Mouse (Mus musculus) A20 (cell line): ENCODE measurements around the gene Abcc8.

Experiments
- DNase-seq: peaks from one replicate; pipeline ENCODE4 v3.0.0-alpha.2; 2011; ENCODE audit warnings: low read depth, low spot score

The Abcc8 gene

GRCm38 (mm10) chr7:46110079-46110478 is 69.8 kb downstream of the Abcc8 start:
- DNase-seq, result no peak

GRCm38 (mm10) chr7:46105484-46105883 is 74.3 kb downstream of the Abcc8 start:
- DNase-seq, result no peak

GRCm38 (mm10) chr7:46104256-46104915 is 75.4 kb downstream of the Abcc8 start:
- no peak for DNase-seq

- no peak for DNase-seq
Measured at GRCm38 (mm10) chr7:46103771-46104170, 76.1 kb downstream of the Abcc8 start.

- DNase-seq, result no peak
Measured at GRCm38 (mm10) chr7:46103075-46103591, 76.7 kb downstream of the Abcc8 start.

- peak; percentile 76 for DNase-seq
Measured at GRCm38 (mm10) chr7:46100563-46100962, 79.3 kb downstream of the Abcc8 start, which contains the start of gene Kcnj11. Gene Kcnj11 (minus strand): TSS chr7:46100764.

GRCm38 (mm10) chr7:46099682-46100081 is 80.2 kb downstream of the Abcc8 start:
- DNase-seq, result no peak

- DNase-seq, result no peak
Measured at GRCm38 (mm10) chr7:46098919-46099286, 80.9 kb downstream of the Abcc8 start.

GRCm38 (mm10) chr7:46098221-46098918 is 81.5 kb downstream of the Abcc8 start:
- no peak for DNase-seq

- DNase-seq, result no peak
Measured at GRCm38 (mm10) chr7:46097319-46097783, 82.5 kb downstream of the Abcc8 start.

GRCm38 (mm10) chr7:46096136-46096535 is 83.7 kb downstream of the Abcc8 start:
- DNase-seq, result peak; percentile 61

GRCm38 (mm10) chr7:46092803-46093202 is 87.0 kb downstream of the Abcc8 start:
- DNase-seq, result no peak

- DNase-seq, result no peak
Measured at GRCm38 (mm10) chr7:46088241-46088640, 91.6 kb downstream of the Abcc8 start.

GRCm38 (mm10) chr7:46086378-46086777 is 93.5 kb downstream of the Abcc8 start:
- peak; percentile 18 for DNase-seq

- no peak for DNase-seq
Measured at GRCm38 (mm10) chr7:46084839-46085513, 94.9 kb downstream of the Abcc8 start.

GRCm38 (mm10) chr7:46084024-46084423 is 95.8 kb downstream of the Abcc8 start:
- DNase-seq, result no peak

- DNase-seq, result no peak
Measured at GRCm38 (mm10) chr7:46077675-46078074, 102.2 kb downstream of the Abcc8 start.

GRCm38 (mm10) chr7:46076844-46077243 is 103.0 kb downstream of the Abcc8 start:
- no peak for DNase-seq

- no peak for DNase-seq
Measured at GRCm38 (mm10) chr7:46068831-46069230, 111.0 kb downstream of the Abcc8 start.

- DNase-seq, result no peak
Measured at GRCm38 (mm10) chr7:46063296-46063695, 116.5 kb downstream of the Abcc8 start.

- no peak for DNase-seq
Measured at GRCm38 (mm10) chr7:46061614-46062013, 118.2 kb downstream of the Abcc8 start.

- no peak for DNase-seq
Measured at GRCm38 (mm10) chr7:46060688-46061087, 119.1 kb downstream of the Abcc8 start.
